Mouse (Mus musculus): ENCODE measurements around the gene Map3k5.

DNA sequence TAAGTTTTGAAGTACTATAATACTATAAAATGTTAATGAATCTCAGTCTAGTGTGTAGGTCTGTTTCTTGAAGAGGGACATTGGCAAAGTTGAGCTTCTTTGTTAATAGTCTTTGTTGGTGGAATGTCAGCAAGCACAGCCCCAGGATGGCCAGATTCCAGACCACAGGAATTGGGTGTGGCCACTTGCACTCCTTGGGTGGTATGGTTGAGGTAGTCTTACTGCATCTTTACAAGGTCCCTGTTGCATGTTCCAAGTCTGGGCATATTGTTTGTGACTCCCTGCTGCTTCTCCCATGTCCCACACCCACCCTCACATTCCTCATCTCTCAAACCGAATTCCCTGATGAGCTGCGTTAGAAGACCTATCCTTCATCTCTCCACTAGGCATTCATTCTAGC, 157.1 kb downstream of the Map3k5 start:
- TF ChIP-seq CTCF (IDR thresholded peaks at IDR 0.05; ENCODE audit: low read depth) (no peak), EP300 (IDR thresholded peaks at IDR 0.05; ENCODE audit: low read depth) (no peak)
